8 mouse cellular contexts compared by ENCODE assay signal in genomic region chr15:10648372-10649109, GRCm38 (mm10).
DNase-seq lines count a peak whose midpoint lies in the region; ATAC-seq and TF ChIP-seq lines count a peak whose summit lies in the region.

No protein-coding gene starts in this region.

- ATAC-seq in heart, embryonic 15.5 days (replicated peaks; ENCODE audit: insufficient number of reproducible peaks, insufficient read depth, low FRiP score, low read depth) = peak; percentile 62; the same call in 1 of the 2 replicates
- peak; percentile 74; the same call in 1 of the 2 replicates for ATAC-seq in stomach, embryonic 14.5 days (ENCODE audit: insufficient number of reproducible peaks, insufficient read depth, low FRiP score, low read depth)
- ATAC-seq in CD4-positive, CD25-positive, alpha-beta regulatory T cell, adult 4 months = no peak

- no peaks in the 10 kb centered on the region for H3K27me3 ChIP-seq in ES-Bruce4 (ENCODE audit: control insufficient read depth, insufficient read depth, low read length, poor library complexity, severe bottlenecking)
- H3K27me3 ChIP-seq in heart, embryonic 15.5 days = 0 out of 2 replicates have a peak, but pooled peaks cover 5% of the 10 kb centered on the region
- no peaks in the 10 kb centered on the region for H3K27me3 ChIP-seq in stomach, embryonic 14.5 days (ENCODE audit: control insufficient read depth, insufficient read depth, low read length)

- no peak for TF ChIP-seq CTCF in ES-Bruce4 (IDR thresholded peaks at IDR 0.05; ENCODE audit: low read depth, low read length)

- no peak overlapping the region for H3K9ac ChIP-seq in ES-Bruce4 (ENCODE audit: low read depth, poor library complexity, severe bottlenecking)
- no peak overlapping the region for H3K9ac ChIP-seq in heart, embryonic 15.5 days
- H3K9ac ChIP-seq in stomach, embryonic 14.5 days (replicated peaks; ENCODE audit: low read depth, low read length) = no peak overlapping the region

- TF ChIP-seq POLR2A in ES-Bruce4 (IDR thresholded peaks at IDR 0.05; ENCODE audit: insufficient read depth, low read length) = no peak

- H3K4me1 ChIP-seq in ES-Bruce4 (ENCODE audit: control insufficient read depth, insufficient read depth, low read length) = peaks cover 7% of the 10 kb centered on the region
- peaks cover 9% of the 10 kb centered on the region; the same call in 1 of the 2 replicates for H3K4me1 ChIP-seq in heart, embryonic 15.5 days (replicated peaks)
- H3K4me1 ChIP-seq in stomach, embryonic 14.5 days (ENCODE audit: control insufficient read depth, insufficient read depth, low read length) = peaks cover 8% of the 10 kb centered on the region; the same call in 1 of the 2 replicates

- H3K4me3 ChIP-seq in ES-Bruce4 (ENCODE audit: low read depth, low read length) = no peak overlapping the region
- H3K4me3 ChIP-seq in heart, embryonic 15.5 days = no peak overlapping the region
- no peak overlapping the region for H3K4me3 ChIP-seq in stomach, embryonic 14.5 days (ENCODE audit: low read depth, low read length)

- peak; percentile 79 for DNase-seq in embryo, embryonic 10 days (ENCODE audit: low spot score)
- peak; percentile 66 to 75 for DNase-seq in kidney, postnatal 4 days
- DNase-seq in left cerebral cortex, adult 18-20 months (ENCODE audit: low spot score in 2 of 2) = no peak
- no peak for DNase-seq in cerebellum, postnatal 36 days

- WGBS in heart, embryonic 15.5 days = 20% methylated on average over 6 of the region's 6 CpGs
- 18% methylated on average over 6 of the region's 6 CpGs for WGBS in stomach, embryonic 14.5 days

- H3K4me2 ChIP-seq in heart, embryonic 15.5 days = no peak overlapping the region
- H3K4me2 ChIP-seq in stomach, embryonic 14.5 days (replicated peaks; ENCODE audit: low read depth, low read length) = no peak overlapping the region

- no peak for TF ChIP-seq EP300 in ES-Bruce4 (IDR thresholded peaks at IDR 0.05; ENCODE audit: insufficient read depth, low read depth, low read length)

- 0 out of 2 replicates have a peak overlapping the region, but pooled peaks have one; percentile 4 for H3K27ac ChIP-seq in ES-Bruce4 (ENCODE audit: insufficient read depth, low read length)
- no peak overlapping the region; the same call in 1 of the 2 replicates for H3K27ac ChIP-seq in heart, embryonic 15.5 days
- H3K27ac ChIP-seq in stomach, embryonic 14.5 days (ENCODE audit: low read length) = no peak overlapping the region

- no peaks in the 10 kb centered on the region for H3K36me3 ChIP-seq in ES-Bruce4 (ENCODE audit: control insufficient read depth, insufficient read depth, low read length, poor library complexity, severe bottlenecking)
- H3K36me3 ChIP-seq in heart, embryonic 15.5 days = no peaks in the 10 kb centered on the region
- H3K36me3 ChIP-seq in stomach, embryonic 14.5 days (ENCODE audit: control insufficient read depth, insufficient read depth, low read length) = no peaks in the 10 kb centered on the region

- no peaks in the 10 kb centered on the region for H3K9me3 ChIP-seq in ES-Bruce4 (replicated peaks; ENCODE audit: control insufficient read depth, insufficient read depth, low read length, poor library complexity, severe bottlenecking)
- no peaks in the 10 kb centered on the region for H3K9me3 ChIP-seq in heart, embryonic 15.5 days (replicated peaks)
- no peaks in the 10 kb centered on the region for H3K9me3 ChIP-seq in stomach, embryonic 14.5 days (ENCODE audit: control insufficient read depth, low read depth, low read length)

Comparison
In these comparisons a context has a peak if more than half of its experiments do, and no peak if none do; other contexts are left out.
1. DNase-seq: peak in embryo, embryonic 10 days (single experiment) and kidney, postnatal 4 days (2 of 2); none in left cerebral cortex, adult 18-20 months (0 of 2) and cerebellum, postnatal 36 days (0 of 2).